Mouse (Mus musculus): Measurements from ENCODE around the gene Trim54. TPM values are rescaled to one million over a fixed set of nuclear protein-coding genes. Genes with fewer than 3 reads are reported as not detected.

Gene Trim54
- total RNA-seq, 4 experiments from 2014 or later = not detected

- DNase-seq = no peak
These were observed 67.2 kb downstream of the Trim54 start for GRCm38 (mm10) chr5:31183678-31184077.

Other genes starting within 250 kb of the Trim54 start
- 10 to 100 TPM; 55.5 to 66.8 (median 59.6) TPM for gene Tmem214, start 248.7 kb upstream of the Trim54 start, total RNA-seq (2022)
- 10 to 100 TPM in 3 of 4 experiments, 1 to 10 TPM in 1; 9.9 to 22.6 (median 17.7) TPM for gene Agbl5, start 228.0 kb upstream of the Trim54 start, total RNA-seq (2022)
- 100 to 1,000 TPM; 210 to 235 (median 214) TPM for gene Ost4, start 208.9 kb upstream of the Trim54 start, total RNA-seq (2022)
- 10 to 100 TPM; 48.7 to 62.4 (median 51.8) TPM for gene Emilin1, start 203.3 kb upstream of the Trim54 start, total RNA-seq (2022)
- gene Khk, start 195.3 kb upstream of the Trim54 start, total RNA-seq (2022) = 10 to 100 TPM; 60.9 to 74.4 (median 69.4) TPM
- 1 to 10 TPM; 1.0 to 3.0 (median 1.8) TPM for gene Cgref1, start 171.1 kb upstream of the Trim54 start, total RNA-seq (2022)
- gene Preb, start 156.4 kb upstream of the Trim54 start, total RNA-seq (2022) = 100 to 1,000 TPM; 129 to 211 (median 186) TPM
- 1 to 10 TPM; 1.0 to 2.5 (median 1.4) TPM for gene Tcf23, start 148.1 kb upstream of the Trim54 start, total RNA-seq (2022)
- gene Atraid, start 68.4 kb upstream of the Trim54 start, total RNA-seq (2022) = 100 to 1,000 TPM; 122 to 138 (median 130) TPM
- 10 to 100 TPM; 33.5 to 46.4 (median 38.1) TPM for gene Slc5a6, start 67.8 kb upstream of the Trim54 start, total RNA-seq (2022)
- gene Cad, start 61.9 kb upstream of the Trim54 start, total RNA-seq (2022) = 10 to 100 TPM; 23.1 to 52.0 (median 33.6) TPM
- not detected for gene Dnajc5g, start 10.4 kb upstream of the Trim54 start, total RNA-seq (2022)
- gene Slc30a3, start 8.5 kb upstream of the Trim54 start, total RNA-seq (2022) = under 1 TPM in 1 of 4 experiments, not detected in 3; 0.28 TPM
- gene Ucn, start 22.1 kb downstream of the Trim54 start, total RNA-seq (2022) = not detected
- 10 to 100 TPM; 63.7 to 83.4 (median 76.4) TPM for gene Mpv17, start 37.5 kb downstream of the Trim54 start, total RNA-seq (2022)
- gene Gm29609, start 63.2 kb downstream of the Trim54 start, total RNA-seq (2022) = 1 to 10 TPM in 3 of 4 experiments, under 1 TPM in 1; 0.41 to 3.9 (median 2.9) TPM
- 10 to 100 TPM; 65.5 to 98.8 (median 71.9) TPM for gene Gtf3c2, start 63.4 kb downstream of the Trim54 start, total RNA-seq (2022)
- 100 to 1,000 TPM; 109 to 135 (median 126) TPM for gene Snx17, start 76.5 kb downstream of the Trim54 start, total RNA-seq (2022)
- 10 to 100 TPM; 34.5 to 44.5 (median 38.9) TPM for gene Eif2b4, start 76.7 kb downstream of the Trim54 start, total RNA-seq (2022)
- gene Zfp513, start 85.6 kb downstream of the Trim54 start, total RNA-seq (2022) = 10 to 100 TPM; 23.8 to 41.1 (median 37.2) TPM
- 100 to 1,000 TPM in 3 of 4 experiments, 10 to 100 TPM in 1; 93.5 to 125 (median 105) TPM for gene Ppm1g, start 104.0 kb downstream of the Trim54 start, total RNA-seq (2022)
- 100 to 1,000 TPM in 2 of 4 experiments, 10 to 100 TPM in 2; 85.7 to 104 (median 96.6) TPM for gene Nrbp1, start 124.2 kb downstream of the Trim54 start, total RNA-seq (2022)
- gene Gm9970, start 124.5 kb downstream of the Trim54 start, total RNA-seq (2022) = under 1 TPM in 3 of 4 experiments, not detected in 1; 0.56 to 0.81 (median 0.59) TPM
- gene Krtcap3, start 135.0 kb downstream of the Trim54 start, total RNA-seq (2022) = 1 to 10 TPM; 3.8 to 9.2 (median 4.6) TPM
- gene Ift172, start 174.4 kb downstream of the Trim54 start, total RNA-seq (2022) = 10 to 100 TPM; 38.1 to 62.4 (median 49.5) TPM
- gene Fndc4, start 179.4 kb downstream of the Trim54 start, total RNA-seq (2022) = 10 to 100 TPM in 2 of 4 experiments, 1 to 10 TPM in 2; 6.6 to 15.1 (median 10.6) TPM
- under 1 TPM in 3 of 4 experiments, not detected in 1; 0.26 to 0.70 (median 0.49) TPM for gene Gckr, start 180.7 kb downstream of the Trim54 start, total RNA-seq (2022)

Data from adrenal gland, adult 8-10 months (tissue).